Mouse (Mus musculus): ENCODE data around the gene Olfr187. TPM values are rescaled to one million over a fixed set of nuclear protein-coding genes. Genes with fewer than 3 reads are reported as not detected.

Olfr187 gene
- polyA plus RNA-seq, 1 experiment from 2014 or later, result not detected

- H3K4me1 ChIP-seq (ENCODE audit: insufficient read depth, low read length), result no peaks in the 10 kb centered on the region
- H3K36me3 ChIP-seq (ENCODE audit: insufficient read depth, low read length), result no peaks in the 10 kb centered on the region
- no peak overlapping the region for H3K9ac ChIP-seq (replicated peaks; ENCODE audit: low read length)
- no peak overlapping the region for H3K4me2 ChIP-seq (replicated peaks; ENCODE audit: low read depth, low read length)
- 75% methylated on average over 2 of the region's 2 CpGs for WGBS
- no peaks in the 10 kb centered on the region for H3K9me3 ChIP-seq (ENCODE audit: low read length)
- H3K27me3 ChIP-seq (ENCODE audit: insufficient read depth, low read length), result no peaks in the 10 kb centered on the region
- H3K27ac ChIP-seq (ENCODE audit: low read length), result no peak overlapping the region
- ATAC-seq (ENCODE audit: low FRiP score, low TSS enrichment), result no peak
- no peak overlapping the region for H3K4me3 ChIP-seq (ENCODE audit: low read length)
These were observed 26.1 kb downstream of the Olfr187 start for GRCm38 (mm10) chr16:59013357-59014018.

GRCm38 (mm10) chr16:59007146-59007545, 32.4 kb downstream of the Olfr187 start:
- no peak overlapping the region for H3K27ac ChIP-seq (ENCODE audit: low read length)
- H3K9me3 ChIP-seq (ENCODE audit: low read length), result no peaks in the 10 kb centered on the region
- no peaks in the 10 kb centered on the region for H3K27me3 ChIP-seq (ENCODE audit: insufficient read depth, low read length)
- no peaks in the 10 kb centered on the region for H3K4me1 ChIP-seq (ENCODE audit: insufficient read depth, low read length)
- H3K4me2 ChIP-seq (replicated peaks; ENCODE audit: low read depth, low read length), result no peak overlapping the region
- H3K36me3 ChIP-seq (ENCODE audit: insufficient read depth, low read length), result no peaks in the 10 kb centered on the region
- H3K4me3 ChIP-seq (ENCODE audit: low read length), result no peak overlapping the region
- ATAC-seq (ENCODE audit: low FRiP score, low TSS enrichment), result no peak
- H3K9ac ChIP-seq (replicated peaks; ENCODE audit: low read length), result no peak overlapping the region

- Histone ChIP-seq H3K4me1 (ENCODE audit: insufficient read depth, low read length) (no peaks in the 10 kb centered on the region), H3K36me3 (ENCODE audit: insufficient read depth, low read length) (no peaks in the 10 kb centered on the region), H3K4me3 (ENCODE audit: low read length) (no peak within 1 kb of the TSS), H3K27me3 (ENCODE audit: insufficient read depth, low read length) (no peaks in the 10 kb centered on the region), H3K27ac (ENCODE audit: low read length) (no peak within 1 kb of the TSS), H3K9ac (replicated peaks; ENCODE audit: low read length) (no peak within 1 kb of the TSS), H3K9me3 (ENCODE audit: low read length) (no peaks in the 10 kb centered on the region), H3K4me2 (replicated peaks; ENCODE audit: low read depth, low read length) (no peak within 1 kb of the TSS)
- no peak for ATAC-seq (ENCODE audit: low FRiP score, low TSS enrichment)
- 73% methylated on average over 2 of the region's 2 CpGs for WGBS
These were observed 44.5 kb downstream of the Olfr187 start, which contains the start of gene Olfr183 for GRCm38 (mm10) chr16:58995057-58995456. Gene Olfr183 (plus strand): TSS chr16:58995357.

Other genes with a start within 250 kb of the Olfr187 start
- gene Olfr173, start 239.5 kb downstream of the Olfr187 start, polyA plus RNA-seq (2015; fragmentation: Nextera tagmentation; extraction: Ambion mirVana), result not detected in 2 replicates
- gene Olfr175-ps1, start 213.0 kb downstream of the Olfr187 start, polyA plus RNA-seq (2015; fragmentation: Nextera tagmentation; extraction: Ambion mirVana), result not detected in 2 replicates
- not detected in 2 replicates for gene Olfr177, start 165.0 kb downstream of the Olfr187 start, polyA plus RNA-seq (2015; fragmentation: Nextera tagmentation; extraction: Ambion mirVana)
- not detected in 2 replicates for gene Olfr178, start 147.7 kb downstream of the Olfr187 start, polyA plus RNA-seq (2015; fragmentation: Nextera tagmentation; extraction: Ambion mirVana)
- gene Olfr181, start 111.0 kb downstream of the Olfr187 start, polyA plus RNA-seq (2015; fragmentation: Nextera tagmentation; extraction: Ambion mirVana), result not detected in 2 replicates
- gene Olfr180, start 110.4 kb downstream of the Olfr187 start, polyA plus RNA-seq (2015; fragmentation: Nextera tagmentation; extraction: Ambion mirVana), result not detected in 2 replicates
- gene Olfr183, start 44.4 kb downstream of the Olfr187 start, polyA plus RNA-seq (2015; fragmentation: Nextera tagmentation; extraction: Ambion mirVana), result not detected in 2 replicates
- gene Olfr186, start 9.5 kb downstream of the Olfr187 start, polyA plus RNA-seq (2015; fragmentation: Nextera tagmentation; extraction: Ambion mirVana), result not detected in 2 replicates
- gene Olfr190, start 38.2 kb upstream of the Olfr187 start, polyA plus RNA-seq (2015; fragmentation: Nextera tagmentation; extraction: Ambion mirVana), result not detected in 2 replicates
- gene Olfr191, start 50.1 kb upstream of the Olfr187 start, polyA plus RNA-seq (2015; fragmentation: Nextera tagmentation; extraction: Ambion mirVana), result not detected in 2 replicates
- not detected in 2 replicates for gene Olfr193, start 72.1 kb upstream of the Olfr187 start, polyA plus RNA-seq (2015; fragmentation: Nextera tagmentation; extraction: Ambion mirVana)
- gene Olfr194, start 81.3 kb upstream of the Olfr187 start, polyA plus RNA-seq (2015; fragmentation: Nextera tagmentation; extraction: Ambion mirVana), result not detected in 2 replicates
- not detected in 2 replicates for gene Olfr195, start 107.3 kb upstream of the Olfr187 start, polyA plus RNA-seq (2015; fragmentation: Nextera tagmentation; extraction: Ambion mirVana)
- gene Olfr196, start 130.7 kb upstream of the Olfr187 start, polyA plus RNA-seq (2015; fragmentation: Nextera tagmentation; extraction: Ambion mirVana), result not detected in 2 replicates
- gene Olfr198, start 163.8 kb upstream of the Olfr187 start, polyA plus RNA-seq (2015; fragmentation: Nextera tagmentation; extraction: Ambion mirVana), result not detected in 2 replicates
- not detected in 2 replicates for gene Olfr199, start 180.0 kb upstream of the Olfr187 start, polyA plus RNA-seq (2015; fragmentation: Nextera tagmentation; extraction: Ambion mirVana)
- not detected in 2 replicates for gene Olfr201, start 232.9 kb upstream of the Olfr187 start, polyA plus RNA-seq (2015; fragmentation: Nextera tagmentation; extraction: Ambion mirVana)
- gene Olfr202, start 247.0 kb upstream of the Olfr187 start, polyA plus RNA-seq (2015; fragmentation: Nextera tagmentation; extraction: Ambion mirVana), result not detected in 2 replicates